Mouse (Mus musculus) embryonic fibroblast, embryonic 13.5 days (primary cell): ENCODE measurements around the gene Fggy. TPM values are rescaled to one million over a fixed set of nuclear protein-coding genes. Genes with fewer than 3 reads are reported as not detected.

ENCODE experiments used
- H3K27ac ChIP-seq: 2 replicates; pipeline ENCODE4 v1.5.1; 2012; ENCODE audit warnings: low read length, control low read depth, inconsistent platforms; ENCODE audit not compliant: insufficient read depth
- H3K4me1 ChIP-seq: 2 replicates; pipeline ENCODE4 v1.6.1; 2011; ENCODE audit warnings: low read length; ENCODE audit not compliant: control insufficient read depth, insufficient read depth
- H3K4me3 ChIP-seq: 2 replicates; pipeline ENCODE4 v1.5.1; 2011; ENCODE audit warnings: mild to moderate bottlenecking, control low read depth, low read length; ENCODE audit not compliant: insufficient read depth
- CTCF ChIP-seq: IDR thresholded peaks from 2 replicates; pipeline ENCODE4 v1.5.1; 2011; ENCODE audit warnings: mild to moderate bottlenecking, control low read depth, low read length, moderate library complexity, borderline replicate concordance; ENCODE audit not compliant: insufficient read depth
- POLR2A ChIP-seq: IDR thresholded peaks from 2 replicates; pipeline ENCODE4 v1.6.1; 2011; ENCODE audit warnings: low read depth, mild to moderate bottlenecking, control low read depth, low read length, moderate library complexity
- polyA plus RNA-seq: library from polyadenylated mRNA; stranded (reverse); fragments of >200 nt; gene quantifications from 2 replicates; pipeline ENCODE4 v1.2.4, GENCODE M21; 2011; ENCODE audit warnings: low read depth; ENCODE audit not compliant: missing spikeins, insufficient read length

The Fggy gene
- polyA plus RNA-seq, 1 experiment: 7.6 TPM

DNA sequence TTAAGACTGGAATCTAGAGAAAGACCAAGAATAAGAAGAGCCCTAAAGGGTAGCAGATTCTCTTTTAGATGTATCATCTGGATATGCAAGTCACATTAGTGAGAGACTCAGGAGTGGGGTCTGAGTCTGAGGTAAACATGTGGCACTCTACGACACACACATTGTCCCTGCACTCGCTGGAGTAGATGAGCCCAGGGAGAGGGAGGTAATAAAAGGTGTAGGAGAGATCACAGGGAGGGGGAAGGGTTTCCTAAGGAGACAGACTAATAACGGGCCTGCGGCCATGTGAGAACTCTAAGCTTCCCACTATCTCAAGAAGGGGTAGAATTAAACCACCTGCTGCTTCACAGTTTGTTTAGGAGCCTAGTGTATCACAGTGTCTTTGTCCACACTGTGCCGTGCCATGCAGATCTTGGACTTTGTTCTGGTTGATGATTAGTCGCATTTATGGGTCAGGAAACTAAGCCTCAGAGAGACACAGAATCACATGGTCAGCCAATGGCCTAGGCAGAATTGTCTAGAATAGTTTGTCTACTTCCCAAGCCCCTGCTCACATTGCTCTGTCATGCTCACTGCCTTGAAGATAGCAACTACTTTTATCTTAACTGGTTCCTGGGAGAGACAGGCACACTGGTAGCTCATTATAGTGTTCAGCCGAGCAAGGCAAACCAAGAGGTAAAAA lies 236.5 kb downstream of the Fggy start:
- H3K4me3 ChIP-seq: no peak overlapping the region
- TF ChIP-seq CTCF (no peak), POLR2A (no peak)
- H3K4me1 ChIP-seq: peaks cover 2% of the 10 kb centered on the region; the same call in 1 of the 2 replicates
- H3K27ac ChIP-seq: no peak overlapping the region

DNA sequence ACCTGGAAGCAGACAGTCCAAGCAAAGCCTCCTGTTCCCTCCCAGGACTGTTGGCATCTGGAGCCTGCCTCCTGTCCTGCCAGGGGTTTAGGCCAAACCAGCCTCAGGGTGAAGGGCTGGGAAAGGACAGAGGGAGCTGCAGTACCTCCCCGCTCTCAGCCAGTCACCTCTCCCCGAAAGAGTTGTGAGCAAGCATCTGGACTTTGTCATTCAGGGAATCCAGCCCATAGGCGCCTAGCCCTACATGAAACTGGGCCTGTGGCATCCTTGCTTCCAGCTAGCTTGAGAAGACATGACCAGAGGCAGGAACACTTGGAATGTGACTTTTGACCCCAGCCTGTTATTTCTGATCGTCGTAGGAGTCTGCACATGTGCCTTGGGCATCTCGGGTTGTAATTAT lies 237.3 kb downstream of the Fggy start:
- H3K4me3 ChIP-seq: no peak overlapping the region
- TF ChIP-seq CTCF (no peak), POLR2A (no peak)
- H3K4me1 ChIP-seq: peaks cover 2% of the 10 kb centered on the region; the same call in 1 of the 2 replicates
- no peak overlapping the region for H3K27ac ChIP-seq

- Histone ChIP-seq H3K4me1 (peaks cover 2% of the 10 kb centered on the region; the same call in 1 of the 2 replicates), H3K27ac (no peak overlapping the region), H3K4me3 (no peak overlapping the region)
- no peak for TF ChIP-seq POLR2A
- TF ChIP-seq CTCF: no peak
Measured at GRCm38 (mm10) chr4:95795283-95795682, 238.0 kb downstream of the Fggy start.

- TF ChIP-seq POLR2A (no peak), CTCF (no peak)
- H3K4me3 ChIP-seq: no peak overlapping the region
- H3K4me1 ChIP-seq: peaks cover 3% of the 10 kb centered on the region
- H3K27ac ChIP-seq: no peak overlapping the region
Measured at GRCm38 (mm10) chr4:95819650-95820049, 262.3 kb downstream of the Fggy start.

DNA sequence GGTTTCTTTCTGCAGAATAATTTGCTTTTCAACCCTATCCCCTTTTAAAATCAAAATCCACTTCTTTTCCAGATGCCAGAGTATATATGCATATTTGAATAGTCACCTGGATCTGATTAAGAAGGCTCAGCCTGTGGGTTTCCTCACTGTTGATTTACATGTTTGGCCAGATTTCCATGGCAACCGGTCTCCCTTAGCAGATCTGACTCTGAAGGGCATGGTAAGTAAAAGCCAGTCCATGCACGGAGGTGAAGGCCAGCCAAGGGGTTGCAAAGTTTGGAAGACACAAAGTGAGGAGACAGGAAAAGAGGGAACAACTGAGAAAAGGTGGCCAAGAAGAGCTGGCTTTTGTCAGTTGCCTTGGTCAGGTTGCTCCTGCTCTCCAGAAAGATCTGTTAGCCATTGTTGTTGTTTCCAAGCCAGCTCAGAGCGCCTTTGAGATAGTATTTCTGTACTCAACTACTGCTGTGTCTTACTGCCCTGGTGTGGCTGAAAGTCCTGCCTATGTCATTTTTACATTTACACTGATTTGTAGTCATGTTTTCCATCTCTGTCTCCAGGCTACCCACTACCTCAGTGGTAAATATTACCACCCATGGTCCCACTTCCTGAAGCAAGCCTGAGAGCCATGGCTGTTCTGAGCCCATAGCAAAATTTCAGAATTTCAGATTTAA lies 264.7 kb downstream of the Fggy start:
- Histone ChIP-seq H3K27ac (no peak overlapping the region), H3K4me3 (no peak overlapping the region), H3K4me1 (peaks cover 3% of the 10 kb centered on the region)
- TF ChIP-seq POLR2A (no peak), CTCF (no peak)

DNA sequence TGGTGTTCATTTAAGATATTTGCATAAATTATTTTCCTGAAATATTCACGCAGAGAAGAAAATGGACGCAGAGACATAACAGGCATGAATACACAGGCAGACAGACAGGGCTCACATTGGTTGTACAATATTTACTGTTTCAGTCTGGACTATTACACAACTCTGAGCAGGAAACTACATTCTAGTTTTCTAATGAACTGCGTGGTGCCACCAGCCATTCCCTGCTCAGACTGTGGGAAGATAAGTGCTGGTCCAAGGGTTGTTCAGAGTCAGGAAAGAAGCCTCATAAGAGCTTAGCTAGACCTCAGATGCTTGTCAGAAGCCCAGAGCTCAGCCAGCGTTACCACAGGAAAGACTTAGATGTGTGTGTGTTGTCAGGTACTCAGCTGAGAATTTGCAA lies 270.9 kb downstream of the Fggy start:
- Histone ChIP-seq H3K4me3 (no peak overlapping the region), H3K4me1 (no peaks in the 10 kb centered on the region), H3K27ac (no peak overlapping the region)
- TF ChIP-seq CTCF (no peak), POLR2A (no peak)

GRCm38 (mm10) chr4:95830320-95830719 lies 273.0 kb downstream of the Fggy start:
- TF ChIP-seq POLR2A (no peak), CTCF (no peak)
- Histone ChIP-seq H3K4me1 (no peaks in the 10 kb centered on the region), H3K27ac (no peak overlapping the region), H3K4me3 (no peak overlapping the region)

DNA sequence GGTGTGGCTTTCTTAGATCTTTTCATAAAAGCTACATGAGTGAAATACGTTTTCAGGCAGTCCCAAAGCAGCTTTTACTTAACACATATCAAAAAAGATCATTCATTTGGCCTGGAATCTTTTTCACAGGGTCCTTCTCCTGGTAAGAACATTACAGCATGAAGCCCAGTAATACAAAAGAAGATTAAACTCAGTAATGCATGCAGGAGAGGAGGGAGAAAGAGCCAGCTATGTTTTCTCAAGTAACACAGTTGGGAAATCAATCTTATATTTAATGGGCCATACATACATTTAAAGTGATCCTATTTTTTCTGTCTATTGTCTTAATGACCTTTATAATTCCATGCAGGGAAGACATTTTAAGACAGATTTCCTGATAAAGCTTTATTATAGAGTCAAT lies 282.6 kb downstream of the Fggy start:
- TF ChIP-seq POLR2A (no peak), CTCF (no peak)
- H3K27ac ChIP-seq: no peak overlapping the region
- no peak overlapping the region for H3K4me3 ChIP-seq
- H3K4me1 ChIP-seq: no peaks in the 10 kb centered on the region

DNA sequence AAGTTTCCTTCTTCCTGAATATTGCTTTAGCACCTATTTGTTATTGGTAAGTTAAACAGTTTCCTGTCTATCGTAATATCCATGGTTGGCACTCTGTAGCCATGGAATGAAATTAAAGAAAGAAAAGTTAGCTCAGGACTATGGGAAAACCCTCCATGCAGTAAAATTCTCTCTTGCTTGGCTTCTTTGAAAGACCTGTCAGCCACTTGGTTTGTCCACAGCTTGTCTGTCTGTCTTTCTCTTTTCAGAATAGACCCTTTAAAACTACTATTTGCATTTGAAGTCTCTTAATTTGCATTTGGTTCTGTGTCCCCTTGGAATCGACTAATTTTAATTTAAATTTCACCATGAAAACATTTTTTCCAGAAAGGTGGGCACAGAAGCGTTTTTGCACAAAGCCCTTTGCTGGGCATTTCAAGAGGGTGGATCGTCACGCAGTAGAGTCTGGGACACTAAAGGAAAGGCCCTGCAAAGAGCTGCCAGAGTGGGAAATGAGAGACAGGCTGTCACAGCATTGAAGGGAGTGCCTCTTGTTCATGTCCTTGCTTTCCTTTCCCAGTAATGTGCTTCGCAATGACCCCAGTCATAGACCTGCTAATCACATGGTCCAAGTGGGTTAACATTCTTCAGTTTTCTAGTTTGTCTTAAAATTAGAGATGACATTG lies 283.2 kb downstream of the Fggy start:
- Histone ChIP-seq H3K27ac (no peak overlapping the region), H3K4me1 (no peaks in the 10 kb centered on the region), H3K4me3 (no peak overlapping the region)
- no peak for TF ChIP-seq POLR2A

- TF ChIP-seq CTCF (no peak), POLR2A (no peak)
Measured at GRCm38 (mm10) chr4:95845981-95846617, 288.8 kb downstream of the Fggy start.

GRCm38 (mm10) chr4:95847219-95847618 lies 289.9 kb downstream of the Fggy start:
- H3K4me3 ChIP-seq: no peak overlapping the region
- H3K27ac ChIP-seq: no peak overlapping the region
- H3K4me1 ChIP-seq: 0 out of 2 replicates have a peak, but pooled peaks cover 4% of the 10 kb centered on the region
- no peak for TF ChIP-seq POLR2A
- TF ChIP-seq CTCF: no peak

More at GRCm38 (mm10) chr4:95845981-95846617, 288.8 kb downstream of the Fggy start:
- Histone ChIP-seq H3K27ac (no peak overlapping the region), H3K4me1 (0 out of 2 replicates have a peak, but pooled peaks cover 4% of the 10 kb centered on the region), H3K4me3 (no peak overlapping the region)
